Mouse (Mus musculus) kidney, adult 2 months (tissue): Measurements from ENCODE around the gene Golga2. TPM values are rescaled to one million over a fixed set of nuclear protein-coding genes. Genes with fewer than 3 reads are reported as not detected.

Source experiments
- DNase-seq: peaks from one replicate; pipeline ENCODE4 v3.0.0; 2021
- H3K27ac ChIP-seq: fragments of 200-500 bp; 2 replicates; pipeline ENCODE4 v1.5.1; 2012; ENCODE audit warnings: low read depth, low read length, control low read depth, inconsistent platforms; ENCODE audit not compliant: insufficient read depth
- H3K27me3 ChIP-seq: fragments of 200-500 bp; replicated peaks from 2 replicates; pipeline ENCODE4 v1.6.1; 2012; ENCODE audit warnings: mild to moderate bottlenecking, moderate library complexity, low read length, inconsistent platforms; ENCODE audit not compliant: control insufficient read depth, insufficient read depth
- H3K36me3 ChIP-seq: fragments of 200-500 bp; 2 replicates; pipeline ENCODE4 v1.6.1; 2012; ENCODE audit warnings: mild to moderate bottlenecking, moderate library complexity, low read length, inconsistent platforms; ENCODE audit not compliant: control insufficient read depth, insufficient read depth
- H3K4me1 ChIP-seq: fragments of 200-500 bp; 2 replicates; pipeline ENCODE4 v1.6.1; 2011; ENCODE audit warnings: low read length; ENCODE audit not compliant: control insufficient read depth, insufficient read depth
- H3K4me3 ChIP-seq: fragments of 200-500 bp; 2 replicates; pipeline ENCODE4 v1.5.1; 2011; ENCODE audit warnings: mild to moderate bottlenecking, low read depth, low read length, control low read depth; ENCODE audit not compliant: insufficient read depth
- CTCF ChIP-seq: fragments of 200-500 bp; conservative IDR thresholded peaks from 2 replicates; pipeline ENCODE4 v1.5.1; 2011; ENCODE audit warnings: low read depth, mild to moderate bottlenecking, control low read depth, low read length, moderate library complexity, mixed read lengths; ENCODE audit not compliant: insufficient read depth, insufficient read length
- POLR2A ChIP-seq: fragments of 200-500 bp; IDR thresholded peaks from one replicate; pipeline ENCODE4 v1.6.1; 2011; ENCODE audit warnings: low read depth, low read length, control low read depth
- WGBS: fragments of 180-500 bp; shearing (Covaris S2); methylation state at CpG from one replicate; pipeline ENCODE4 v1.1.7; 2018; 5-methylcytosine and 5-hydroxymethylcytosine counted together
- polyA plus RNA-seq: library from polyadenylated mRNA; depleted of rRNA; stranded (reverse); fragments of >200 nt; gene quantifications from 2 replicates; pipeline ENCODE4 v1.2.3, GENCODE M21; 2012

Gene Golga2
- polyA plus RNA-seq, 1 experiment = 31.2 TPM

DNA sequence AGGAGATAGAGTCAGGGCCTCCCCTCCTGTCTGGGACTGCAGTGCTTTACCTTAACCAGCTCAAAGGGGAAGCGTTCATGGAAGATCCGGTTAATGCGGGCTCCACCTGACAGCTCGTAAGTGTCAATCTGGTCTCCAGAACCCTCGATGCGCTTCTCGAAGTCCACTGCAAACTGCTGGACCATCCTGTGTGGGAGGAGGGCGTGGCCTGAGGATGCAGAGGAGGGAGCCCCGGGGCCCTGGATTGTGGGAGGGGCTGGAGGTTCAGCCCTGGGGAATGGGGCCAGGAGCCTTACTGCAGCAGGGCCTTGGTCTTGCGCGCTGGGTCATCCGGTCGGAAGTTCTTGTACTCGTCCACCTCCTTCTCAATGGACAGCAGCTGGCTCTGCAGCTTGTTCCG, 48.7 kb downstream of the Golga2 start:
- Histone ChIP-seq H3K4me3 (no peak overlapping the region), H3K27me3 (no peaks in the 10 kb centered on the region), H3K36me3 (no peaks in the 10 kb centered on the region), H3K4me1 (no peaks in the 10 kb centered on the region), H3K27ac (no peak overlapping the region)
- 42% methylated on average over 15 of the region's 15 CpGs for WGBS
- TF ChIP-seq CTCF = no peak
- no peak for DNase-seq

DNA sequence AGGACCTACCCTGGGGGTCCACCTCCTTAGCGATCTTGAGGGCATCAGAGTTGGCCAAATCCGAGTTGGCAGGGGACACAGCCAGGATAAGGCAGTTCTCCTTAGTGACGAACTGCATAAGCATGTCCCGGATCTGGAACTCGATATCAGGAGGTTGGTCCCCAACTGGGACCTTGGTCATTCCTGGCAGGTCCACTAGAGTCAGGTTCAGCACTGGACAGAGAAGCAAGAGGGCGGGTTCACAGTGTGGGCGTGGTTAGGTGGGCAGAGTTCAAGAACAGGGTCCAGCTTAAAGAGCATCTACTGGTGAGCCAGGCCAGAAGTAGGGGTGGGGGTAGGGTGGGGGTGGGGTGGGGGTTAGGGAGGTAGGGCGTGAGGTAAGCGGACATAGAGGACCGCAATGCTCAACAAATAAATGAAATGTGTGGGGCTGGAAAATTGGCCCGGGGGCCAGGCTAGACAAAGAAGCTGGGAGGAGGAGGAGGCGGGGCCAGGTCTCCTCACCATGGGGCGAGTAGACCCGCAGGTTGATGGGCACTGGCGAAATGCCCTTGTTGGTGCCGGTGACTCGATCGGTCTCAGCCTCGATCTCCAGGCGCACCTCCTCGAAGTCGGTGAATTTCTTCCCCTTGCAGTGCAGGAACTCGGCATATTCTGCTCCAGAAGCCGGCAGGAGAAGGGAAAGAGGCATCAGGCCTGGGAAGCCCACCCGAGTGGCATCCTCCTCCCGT, 52.9 kb downstream of the Golga2 start:
- WGBS = 51% methylated on average over 26 of the region's 26 CpGs
- DNase-seq = peak; percentile 36
- Histone ChIP-seq H3K4me1 (no peaks in the 10 kb centered on the region), H3K36me3 (no peaks in the 10 kb centered on the region), H3K27ac (no peak overlapping the region), H3K4me3 (no peak overlapping the region), H3K27me3 (no peaks in the 10 kb centered on the region)
- no peak for TF ChIP-seq CTCF
- no peak for TF ChIP-seq POLR2A

DNA sequence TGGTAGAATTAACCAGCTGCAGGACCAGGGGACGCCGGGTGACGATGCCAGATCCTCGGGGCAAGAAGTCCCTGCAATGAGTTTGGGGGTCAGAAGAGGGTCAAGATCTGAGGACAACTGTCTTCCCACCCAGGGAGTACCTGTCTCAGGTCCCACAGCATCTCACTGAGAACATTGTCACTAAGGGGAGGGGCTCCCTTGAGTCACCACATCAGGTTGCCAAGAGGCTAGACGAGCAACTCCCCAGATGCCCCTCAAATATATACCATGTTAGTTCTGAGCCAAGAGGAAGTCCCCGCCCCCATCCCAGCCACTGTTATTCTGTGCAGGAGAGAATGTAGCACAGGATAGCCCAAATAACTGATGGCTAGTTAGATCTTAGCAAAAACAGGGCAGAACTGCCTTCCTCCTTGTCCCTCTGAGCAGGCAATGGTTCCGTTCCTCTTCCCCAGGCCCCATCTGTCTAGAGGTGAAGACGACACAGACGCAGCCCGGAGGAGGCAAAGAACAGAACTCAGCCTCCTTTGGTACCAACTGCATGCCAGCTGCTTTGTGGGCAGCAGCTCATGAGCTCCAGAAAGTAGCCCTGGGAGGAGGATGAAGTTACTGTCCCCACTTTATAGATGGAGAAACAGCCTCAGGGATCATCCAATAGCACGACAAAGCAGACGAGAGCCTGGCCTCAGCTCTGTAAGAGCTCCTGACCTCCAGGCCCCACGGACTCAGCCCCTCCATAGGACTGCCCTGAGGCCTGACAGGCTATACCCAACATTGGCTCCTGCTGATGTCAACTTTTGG, 53.9 kb downstream of the Golga2 start:
- no peak overlapping the region for H3K27ac ChIP-seq
- no peaks in the 10 kb centered on the region for H3K4me1 ChIP-seq
- WGBS = 83% methylated on average over 13 of the region's 13 CpGs
- no peaks in the 10 kb centered on the region for H3K36me3 ChIP-seq
- H3K27me3 ChIP-seq = no peaks in the 10 kb centered on the region
- DNase-seq = no peak
- no peak overlapping the region for H3K4me3 ChIP-seq
- no peak for TF ChIP-seq POLR2A
- no peak for TF ChIP-seq CTCF

DNA sequence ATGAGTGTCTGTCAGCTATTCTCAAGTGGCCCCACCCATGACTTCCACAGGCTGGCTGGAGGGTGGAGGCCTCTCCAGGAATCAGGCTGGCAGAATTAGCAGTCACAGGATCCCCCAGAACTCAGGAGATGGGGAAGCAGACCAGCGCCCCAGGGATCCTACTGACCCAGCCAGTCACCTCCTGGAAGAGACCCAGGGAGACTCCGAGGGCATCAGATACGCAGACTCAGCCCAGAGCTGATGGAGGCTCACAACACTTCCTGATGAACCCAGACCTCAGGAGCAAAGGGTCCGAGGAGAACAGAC, 54.4 kb downstream of the Golga2 start:
- H3K4me1 ChIP-seq = no peaks in the 10 kb centered on the region
- H3K4me3 ChIP-seq = no peak overlapping the region
- no peak overlapping the region for H3K27ac ChIP-seq
- H3K27me3 ChIP-seq = no peaks in the 10 kb centered on the region
- H3K36me3 ChIP-seq = no peaks in the 10 kb centered on the region
- TF ChIP-seq POLR2A (no peak), CTCF (no peak)
- DNase-seq = no peak
- 90% methylated on average over 4 of the region's 4 CpGs for WGBS

DNA sequence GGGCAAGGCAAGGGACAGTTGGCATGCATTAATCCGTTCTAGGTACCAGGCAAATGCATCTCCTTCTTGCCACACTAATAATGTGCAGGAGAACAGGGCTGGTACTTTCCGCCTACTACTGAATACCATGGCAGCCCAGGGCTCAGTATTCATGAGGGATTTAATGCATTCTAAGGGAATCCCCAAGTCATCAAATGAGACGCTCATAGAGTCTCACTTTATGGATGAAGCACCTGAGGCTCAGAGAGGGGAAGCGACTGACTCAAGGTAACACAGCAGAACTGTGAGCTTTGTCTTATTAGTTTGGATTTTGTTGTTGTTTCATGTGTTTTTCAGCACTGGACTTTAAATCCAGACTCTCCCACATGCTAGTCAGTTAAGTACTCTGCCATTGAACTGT, 54.9 kb downstream of the Golga2 start:
- 92% methylated on average over 4 of the region's 4 CpGs for WGBS
- no peak for TF ChIP-seq POLR2A
- Histone ChIP-seq H3K4me1 (no peaks in the 10 kb centered on the region), H3K27ac (no peak overlapping the region), H3K4me3 (no peak overlapping the region), H3K36me3 (no peaks in the 10 kb centered on the region), H3K27me3 (no peaks in the 10 kb centered on the region)
- DNase-seq = no peak

DNA sequence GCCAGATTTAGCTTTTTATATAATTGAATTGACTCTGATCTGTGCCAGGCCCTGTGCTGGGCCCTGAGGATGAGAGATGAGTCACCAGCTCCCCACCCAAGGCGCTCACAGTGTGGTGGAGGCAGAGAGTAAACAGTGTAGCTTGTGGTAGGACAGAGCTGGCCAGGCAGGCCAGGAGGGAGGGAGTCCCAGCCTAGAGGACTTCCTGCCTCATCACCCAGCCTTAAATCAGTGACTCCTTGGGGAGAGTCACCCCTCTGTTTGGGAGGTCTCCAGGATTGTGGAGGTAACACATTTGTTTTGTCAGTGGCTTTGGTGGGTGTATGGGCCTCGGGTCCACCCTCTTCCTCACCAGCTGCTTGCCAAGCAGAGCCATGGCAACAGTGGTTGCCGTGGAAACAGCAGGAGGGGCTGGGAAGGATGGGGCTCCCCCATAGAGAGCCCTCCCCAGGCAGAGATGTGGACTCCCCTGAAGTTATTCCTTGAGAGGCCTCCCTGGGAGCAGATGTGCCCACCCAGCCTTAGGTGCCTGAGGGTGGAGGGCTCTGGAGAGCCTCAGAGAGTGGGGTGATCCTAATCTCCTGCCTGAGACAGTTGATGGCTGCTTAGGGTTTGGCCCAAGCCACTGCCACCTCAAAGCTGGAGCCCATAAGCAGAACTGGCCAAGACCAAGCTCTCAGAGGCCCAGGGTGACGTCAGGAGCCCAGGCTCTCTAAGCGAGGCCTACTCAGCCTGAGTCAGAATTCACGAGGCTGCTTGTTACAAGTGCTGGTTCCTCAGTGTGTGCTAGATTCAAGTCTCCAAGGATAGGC, 55.6 kb downstream of the Golga2 start:
- no peaks in the 10 kb centered on the region for H3K4me1 ChIP-seq
- H3K36me3 ChIP-seq = no peaks in the 10 kb centered on the region
- no peak for DNase-seq
- no peak overlapping the region for H3K4me3 ChIP-seq
- TF ChIP-seq CTCF (no peak), POLR2A (no peak)
- 82% methylated on average over 6 of the region's 6 CpGs for whole genome bisulfite sequencing
- no peaks in the 10 kb centered on the region for H3K27me3 ChIP-seq
- H3K27ac ChIP-seq = no peak overlapping the region

DNA sequence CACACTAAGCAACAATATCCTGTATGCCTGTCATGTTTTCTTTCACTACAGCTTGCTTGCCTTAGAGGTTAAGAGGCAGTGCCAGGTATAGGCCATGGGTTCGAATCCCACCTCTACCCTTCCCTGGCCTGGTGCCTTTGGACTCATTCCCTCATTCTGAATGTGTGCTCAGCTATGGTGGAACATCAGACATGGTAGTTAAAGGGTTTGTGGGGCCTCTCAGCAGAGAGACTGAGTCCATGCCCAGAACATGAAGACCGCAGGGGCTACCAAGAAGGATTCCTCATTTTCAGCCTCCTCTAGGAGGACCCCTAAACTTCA, 56.1 kb downstream of the Golga2 start:
- H3K27ac ChIP-seq = no peak overlapping the region
- 96% methylated on average over 2 of the region's 2 CpGs for WGBS

More for the DNA sequence above, 56.1 kb downstream of the Golga2 start:
- no peaks in the 10 kb centered on the region for H3K27me3 ChIP-seq
- no peaks in the 10 kb centered on the region for H3K36me3 ChIP-seq
- no peak for DNase-seq
- no peaks in the 10 kb centered on the region for H3K4me1 ChIP-seq
- H3K4me3 ChIP-seq = no peak overlapping the region
- no peak for TF ChIP-seq POLR2A
- TF ChIP-seq CTCF = no peak
